Mouse (Mus musculus) spleen, adult 2 months (tissue): ENCODE data around the gene Rubcn.

Source experiments
- CTCF ChIP-seq: fragments of 200-500 bp; IDR thresholded peaks from 2 replicates; pipeline ENCODE4 v1.5.1; 2011; ENCODE audit warnings: mild to moderate bottlenecking, inconsistent platforms; ENCODE audit not compliant: insufficient read depth, insufficient read length, insufficient replicate concordance; ENCODE audit errors: extremely low read depth
- POLR2A ChIP-seq: fragments of 200-500 bp; IDR thresholded peaks from 2 replicates; pipeline ENCODE4 v1.6.1; 2011; ENCODE audit warnings: low read depth, low read length, inconsistent platforms

GRCm38 (mm10) chr16:32815160-32815605 is 62.4 kb downstream of the Rubcn start:
- TF ChIP-seq POLR2A: no peak
- TF ChIP-seq CTCF: no peak
